Mouse (Mus musculus): ENCODE measurements at regions not wholly inside any gene's neighbourhood (a gene's known extent, or its start where the extent isn't known, plus 50 kb on each side); places are given as distances from the start of the nearest gene placed in this dataset.

- TF ChIP-seq CTCF (IDR thresholded peaks at IDR 0.05; ENCODE audit: borderline replicate concordance, insufficient read depth, low read depth, low read length) (no peak), POLR2A (IDR thresholded peaks at IDR 0.05; ENCODE audit: borderline replicate concordance, insufficient read depth, low read length) (no peak)
These were observed 183.5 kb upstream of the Tbl1xr1 start for GRCm38 (mm10) chr3:21892864-21893404.
